Mouse (Mus musculus) forebrain, embryonic 11.5 days (tissue): ENCODE measurements around the gene Olfr147. TPM values are rescaled to one million over a fixed set of nuclear protein-coding genes. Genes with fewer than 3 reads are reported as not detected.
"Not testable (repeated sequence)": the region's sequence is repeated elsewhere in the genome, so short reads cannot be mapped to it uniquely, and the experiment has no call there.

Experiments
- ATAC-seq: fragments of 200-750 bp; cut with Nextera tagmentation; replicated peaks from 2 replicates; pipeline ENCODE4 v1.8.0; 2017; ENCODE audit warnings: moderate TSS enrichment; ENCODE audit not compliant: low FRiP score
- DNase-seq: peaks from one replicate; pipeline ENCODE4 v3.0.0-alpha.2; 2017; ENCODE audit warnings: low spot score
- H3K27ac ChIP-seq: fragments of 300-500 bp; sonication (generic); 2 replicates; pipeline ENCODE4 v1.5.1; 2014; ENCODE audit warnings: low read depth, low read length
- H3K27me3 ChIP-seq: fragments of 300-500 bp; sonication (generic); 2 replicates; pipeline ENCODE4 v1.6.1; 2014; ENCODE audit warnings: mild to moderate bottlenecking, low read length, mixed read lengths; ENCODE audit not compliant: control insufficient read depth, insufficient read depth
- H3K36me3 ChIP-seq: fragments of 300-500 bp; sonication (generic); 2 replicates; pipeline ENCODE4 v1.6.1; 2014; ENCODE audit warnings: mild to moderate bottlenecking, low read length, moderate library complexity, mixed read lengths; ENCODE audit not compliant: control insufficient read depth, insufficient read depth
- H3K4me1 ChIP-seq: fragments of 300-500 bp; sonication (generic); replicated peaks from 2 replicates; pipeline ENCODE4 v1.6.1; 2014; ENCODE audit warnings: low read length, mixed read lengths; ENCODE audit not compliant: control insufficient read depth, insufficient read depth
- H3K4me2 ChIP-seq: fragments of 300-500 bp; sonication (generic); 2 replicates; pipeline ENCODE4 v1.6.1; 2014; ENCODE audit warnings: low read depth, mild to moderate bottlenecking, low read length, moderate library complexity, mixed read lengths; ENCODE audit not compliant: severe bottlenecking
- H3K4me3 ChIP-seq: fragments of 300-500 bp; sonication (generic); 2 replicates; pipeline ENCODE4 v1.5.1; 2014; ENCODE audit warnings: low read depth, low read length
- H3K9ac ChIP-seq: fragments of 300-500 bp; sonication (generic); 2 replicates; pipeline ENCODE4 v1.6.1; 2014; ENCODE audit warnings: low read length
- H3K9me3 ChIP-seq: fragments of 300-500 bp; sonication (generic); 2 replicates; pipeline ENCODE4 v1.6.1; 2016; ENCODE audit warnings: low read length, mixed read lengths; ENCODE audit not compliant: control insufficient read depth
- WGBS: fragments of 180-500 bp; shearing (Covaris S2); extraction: QIAGEN DNeasy Blood & Tissue Kit; methylation state at CpG from one replicate; pipeline ENCODE4 v1.1.7; 2014; 5-methylcytosine and 5-hydroxymethylcytosine counted together
- polyA plus RNA-seq: library from polyadenylated mRNA; unstranded; fragments of >200 nt; fragmentation: Nextera tagmentation; extraction: Ambion mirVana; gene quantifications from 2 replicates; pipeline ENCODE4 v1.2.1, GENCODE M21; 2014

Gene Olfr147
- not detected in 2 replicates for polyA plus RNA-seq

DNA sequence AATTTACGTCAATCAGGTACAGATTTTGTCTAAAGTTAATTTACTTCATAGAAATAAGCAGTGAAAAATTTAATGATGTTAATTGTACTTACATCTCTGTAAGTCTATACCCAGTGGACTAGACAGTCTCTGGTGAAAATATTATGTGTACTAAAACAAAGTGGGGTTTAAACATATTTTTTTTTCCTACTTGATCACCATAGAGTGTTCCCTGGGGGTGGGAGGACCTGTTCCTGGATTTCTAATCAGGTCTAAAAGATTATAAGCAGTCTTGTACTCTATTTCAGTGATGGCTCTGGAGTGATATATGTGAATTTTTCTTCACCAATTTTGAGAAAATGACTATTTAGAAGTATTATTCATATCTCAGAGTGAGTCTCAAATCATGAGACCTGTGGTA is at the start of gene Olfr147:
Gene Olfr147 (plus strand): TSS at position 301 of the 400 bp plus-strand sequence.
- 92% methylated on average over 1 of the region's 1 CpGs for WGBS
- ATAC-seq (no peak), DNase-seq (no peak)
- Histone ChIP-seq H3K27me3 (no peaks in the 10 kb centered on the region), H3K9ac (no peak within 1 kb of the TSS), H3K27ac (no peak within 1 kb of the TSS), H3K4me1 (no peaks in the 10 kb centered on the region), H3K9me3 (no peaks in the 10 kb centered on the region), H3K4me2 (no peak within 1 kb of the TSS), H3K36me3 (no peaks in the 10 kb centered on the region), H3K4me3 (no peak within 1 kb of the TSS)

- H3K4me3 ChIP-seq: no peak within 1 kb of the TSS
- no peak for DNase-seq
- no peaks in the 10 kb centered on the region for H3K36me3 ChIP-seq
- no peaks in the 10 kb centered on the region for H3K4me1 ChIP-seq
- no peak within 1 kb of the TSS for H3K9ac ChIP-seq
- no peaks in the 10 kb centered on the region for H3K27me3 ChIP-seq
- no peak for ATAC-seq
- no peak within 1 kb of the TSS for H3K4me2 ChIP-seq
- 85% methylated on average over 2 of the region's 2 CpGs for WGBS
- H3K9me3 ChIP-seq: no peaks in the 10 kb centered on the region
- H3K27ac ChIP-seq: no peak within 1 kb of the TSS
Observed at GRCm38 (mm10) chr9:38366596-38366995, 34.9 kb upstream of the Olfr147 start, which contains the start of gene Olfr250. Gene Olfr250, plus strand, starts transcription at chr9:38366896.

GRCm38 (mm10) chr9:38376786-38377185 is 24.7 kb upstream of the Olfr147 start, which contains the start of gene Olfr251:
Gene Olfr251, plus strand, starts transcription at chr9:38377086.
- no peaks in the 10 kb centered on the region for H3K36me3 ChIP-seq
- no peaks in the 10 kb centered on the region for H3K4me1 ChIP-seq
- H3K27me3 ChIP-seq: no peaks in the 10 kb centered on the region
- 77% methylated on average over 2 of the region's 2 CpGs for WGBS
- H3K4me2 ChIP-seq: no peak within 1 kb of the TSS
- no peak within 1 kb of the TSS for H3K9ac ChIP-seq
- no peak within 1 kb of the TSS for H3K27ac ChIP-seq
- H3K9me3 ChIP-seq: no peaks in the 10 kb centered on the region
- no peak within 1 kb of the TSS for H3K4me3 ChIP-seq
- no peak for DNase-seq
- ATAC-seq: no peak

DNA sequence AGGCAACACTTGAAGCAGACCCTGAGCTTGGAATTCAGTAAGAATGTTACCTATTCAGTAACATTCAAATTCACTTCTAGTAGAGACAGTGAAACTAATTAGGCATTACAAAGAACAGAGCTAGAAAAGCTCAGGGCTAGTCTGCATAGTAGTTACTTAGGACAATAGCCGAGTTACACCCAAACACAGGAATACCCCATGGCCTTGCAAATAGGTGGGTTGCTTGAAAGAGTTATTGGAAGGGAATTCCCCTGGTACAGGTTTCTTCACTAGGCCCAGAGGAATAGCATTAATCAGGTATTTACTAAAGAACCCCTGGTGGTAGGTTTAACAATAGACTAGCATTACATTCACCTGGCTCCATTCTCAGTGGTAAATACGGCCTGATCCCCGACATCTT is 6.0 kb downstream of the Olfr147 start:
- H3K4me3 ChIP-seq, H3K4me1 ChIP-seq, H3K4me2 ChIP-seq, ATAC-seq, H3K9me3 ChIP-seq, H3K9ac ChIP-seq, H3K36me3 ChIP-seq, DNase-seq, H3K27me3 ChIP-seq, H3K27ac ChIP-seq: not testable (repeated sequence)
- WGBS: 86% methylated on average over 3 of the region's 3 CpGs

DNA sequence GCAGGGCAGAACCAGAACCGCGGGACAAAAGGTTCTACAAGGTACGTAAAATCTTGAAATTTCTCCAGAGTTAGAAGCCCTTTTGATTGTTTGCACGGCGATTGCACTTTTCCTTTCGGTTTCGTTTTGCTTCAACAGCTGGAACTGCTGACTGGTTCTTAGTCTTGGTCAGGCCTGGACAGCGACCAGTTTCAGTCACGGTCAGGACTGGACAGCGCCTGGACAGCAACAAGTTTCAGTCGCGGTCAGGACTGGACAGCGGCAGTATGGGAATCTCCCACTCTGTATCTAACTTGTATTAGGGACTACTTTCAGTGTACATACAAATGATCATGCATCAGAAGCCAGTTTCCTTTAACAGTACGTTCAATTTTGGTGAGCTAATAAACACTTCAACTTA is 12.0 kb downstream of the Olfr147 start:
- not testable (repeated sequence) for ATAC-seq, H3K4me3 ChIP-seq, H3K4me2 ChIP-seq, H3K4me1 ChIP-seq, H3K27ac ChIP-seq, H3K36me3 ChIP-seq, H3K9ac ChIP-seq, H3K9me3 ChIP-seq, H3K27me3 ChIP-seq
- DNase-seq: peak; percentile 52
- WGBS: 95% methylated on average over 14 of the region's 14 CpGs

DNA sequence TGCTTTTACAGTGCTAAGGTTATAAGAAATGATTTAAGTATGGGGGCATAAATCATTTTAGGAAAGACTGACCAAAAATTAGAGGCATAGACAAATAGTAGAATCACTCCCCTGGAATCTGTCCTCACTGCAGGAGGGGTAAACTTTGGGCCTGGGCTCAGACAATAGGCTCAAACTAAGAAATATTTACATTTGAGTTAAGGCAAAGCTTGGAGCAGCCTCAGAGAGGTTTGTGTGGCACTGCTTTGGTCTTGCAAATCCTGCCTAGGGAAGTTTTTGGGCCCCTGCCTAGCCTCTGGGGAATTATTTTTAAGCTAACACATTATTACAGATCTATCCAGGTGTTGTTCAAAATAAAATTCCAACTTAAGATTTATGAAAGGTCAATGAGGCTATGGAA is 22.3 kb downstream of the Olfr147 start:
- ATAC-seq (no peak), DNase-seq (no peak)
- Histone ChIP-seq H3K27ac (no peak overlapping the region), H3K9ac (no peak overlapping the region), H3K9me3 (no peaks in the 10 kb centered on the region), H3K27me3 (no peaks in the 10 kb centered on the region), H3K4me3 (no peak overlapping the region), H3K4me2 (no peak overlapping the region), H3K36me3 (no peaks in the 10 kb centered on the region), H3K4me1 (no peaks in the 10 kb centered on the region)

- ATAC-seq (no peak), DNase-seq (no peak)
- 56% methylated on average over 1 of the region's 1 CpGs for WGBS
- Histone ChIP-seq H3K36me3 (no peaks in the 10 kb centered on the region), H3K9me3 (no peaks in the 10 kb centered on the region), H3K9ac (no peak overlapping the region), H3K27ac (no peak overlapping the region), H3K4me3 (no peak overlapping the region), H3K4me1 (no peaks in the 10 kb centered on the region), H3K27me3 (no peaks in the 10 kb centered on the region), H3K4me2 (no peak overlapping the region)
Observed at GRCm38 (mm10) chr9:38427026-38427425, 25.5 kb downstream of the Olfr147 start.

GRCm38 (mm10) chr9:38429155-38429554 is 27.7 kb downstream of the Olfr147 start, which contains the start of gene Olfr901:
Gene Olfr901, plus strand, starts transcription at chr9:38429455.
- H3K4me1 ChIP-seq: no peaks in the 10 kb centered on the region
- no peaks in the 10 kb centered on the region for H3K36me3 ChIP-seq
- H3K4me2 ChIP-seq: no peak within 1 kb of the TSS
- H3K9me3 ChIP-seq: no peaks in the 10 kb centered on the region
- H3K27ac ChIP-seq: no peak within 1 kb of the TSS
- H3K9ac ChIP-seq: no peak within 1 kb of the TSS
- no peaks in the 10 kb centered on the region for H3K27me3 ChIP-seq
- DNase-seq: no peak
- 91% methylated on average over 1 of the region's 1 CpGs for WGBS
- ATAC-seq: no peak
- no peak within 1 kb of the TSS for H3K4me3 ChIP-seq

DNA sequence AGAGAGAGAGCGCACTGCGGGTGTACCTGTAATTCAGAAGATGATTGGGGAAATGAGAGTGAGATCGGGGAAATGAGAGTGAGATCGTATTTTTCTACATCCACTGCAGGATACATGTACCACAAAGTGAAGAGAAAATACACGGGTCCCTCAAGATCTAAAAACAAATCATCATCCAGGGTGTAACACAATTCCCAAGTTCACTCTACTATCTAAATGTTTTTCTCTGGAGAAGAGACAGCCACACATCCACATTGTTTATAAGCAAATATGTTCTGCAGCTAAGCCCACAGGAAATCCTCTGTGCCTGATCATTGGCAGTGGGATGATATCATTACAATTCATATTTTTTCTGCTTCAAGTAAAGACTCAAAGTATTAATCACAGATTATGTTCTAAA is 45.9 kb downstream of the Olfr147 start, which contains the start of gene Olfr902:
Gene Olfr902 (plus strand): TSS at position 301 of the 400 bp plus-strand sequence.
- no peak for DNase-seq
- no peaks in the 10 kb centered on the region for H3K36me3 ChIP-seq
- 93% methylated on average over 5 of the region's 5 CpGs for WGBS
- no peak within 1 kb of the TSS for H3K4me3 ChIP-seq
- no peak within 1 kb of the TSS for H3K4me2 ChIP-seq
- no peak for ATAC-seq
- H3K27ac ChIP-seq: no peak within 1 kb of the TSS
- H3K9ac ChIP-seq: no peak within 1 kb of the TSS
- no peaks in the 10 kb centered on the region for H3K27me3 ChIP-seq
- H3K4me1 ChIP-seq: no peaks in the 10 kb centered on the region
- H3K9me3 ChIP-seq: no peaks in the 10 kb centered on the region
